Comparison of ENCODE assay signal across 15 mouse cellular contexts in the genomic region with DNA sequence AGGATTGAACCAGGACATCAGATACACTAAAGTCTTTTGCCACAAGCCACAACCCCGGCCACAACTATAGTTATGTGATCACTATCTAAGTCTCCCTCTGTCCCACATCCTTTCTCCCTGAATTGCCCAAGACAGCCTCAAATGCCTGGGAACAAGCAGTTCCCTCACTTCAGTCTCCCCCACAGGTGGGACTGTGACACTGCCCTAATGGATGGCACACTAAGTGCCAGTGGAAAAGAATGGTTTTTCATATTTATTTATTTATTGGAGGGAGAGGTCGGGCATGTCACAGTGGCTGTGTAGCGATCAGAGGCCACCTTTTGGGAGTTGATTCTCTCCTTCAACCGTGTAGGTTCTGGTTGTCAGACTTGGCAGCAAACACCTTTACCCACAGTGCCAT.
"Had no signal": no experiment of that assay in that cellular context is flagged by ENCODE, and none has a peak within 500 bp of the region (broad histone marks: within the 10 kb centered on the region; RNA-seq: fewer than 3 reads in every experiment).

No protein-coding gene starts in this region.

- H3K27ac ChIP-seq: liver, embryonic 14.5 days; midbrain, embryonic 10.5 days; midbrain, embryonic 12.5 days; midbrain, embryonic 15.5 days; neural tube, embryonic 12.5 days had no signal

- DNase-seq: lung, adult 18-20 months; lung, embryonic 14.5 days; lung, postnatal 10 days; lung, postnatal 4 days; right cerebral cortex, postnatal 14 days; spleen, adult 18-20 months; thymus, adult 18-20 months; thymus, postnatal 14 days; thymus, postnatal 36 days had no signal

- H3K9me3 ChIP-seq: megakaryocyte, embryonic 14.5 days; midbrain, embryonic 10.5 days; midbrain, embryonic 12.5 days; midbrain, embryonic 15.5 days; neural tube, embryonic 12.5 days had no signal

- H3K36me3 ChIP-seq: midbrain, embryonic 12.5 days; midbrain, embryonic 15.5 days; neural tube, embryonic 12.5 days had no signal

- ATAC-seq: midbrain, embryonic 15.5 days had no signal

- H3K4me1 ChIP-seq: midbrain, embryonic 12.5 days had no signal

- H3K9ac ChIP-seq: liver, embryonic 14.5 days; lung, embryonic 14.5 days; midbrain, embryonic 12.5 days; midbrain, embryonic 15.5 days; neural tube, embryonic 12.5 days had no signal

- H3K4me2 ChIP-seq: lung, embryonic 14.5 days; midbrain, embryonic 12.5 days; midbrain, embryonic 15.5 days; neural tube, embryonic 12.5 days had no signal

- H3K4me3 ChIP-seq: megakaryocyte, embryonic 14.5 days; midbrain, embryonic 10.5 days; midbrain, embryonic 12.5 days; midbrain, embryonic 15.5 days; neural tube, embryonic 12.5 days had no signal

- H3K27me3 ChIP-seq: megakaryocyte, embryonic 14.5 days; midbrain, embryonic 12.5 days; midbrain, embryonic 15.5 days; neural tube, embryonic 12.5 days had no signal
